Comparison of ENCODE assay signal across 8 mouse cellular contexts in the genomic region with DNA sequence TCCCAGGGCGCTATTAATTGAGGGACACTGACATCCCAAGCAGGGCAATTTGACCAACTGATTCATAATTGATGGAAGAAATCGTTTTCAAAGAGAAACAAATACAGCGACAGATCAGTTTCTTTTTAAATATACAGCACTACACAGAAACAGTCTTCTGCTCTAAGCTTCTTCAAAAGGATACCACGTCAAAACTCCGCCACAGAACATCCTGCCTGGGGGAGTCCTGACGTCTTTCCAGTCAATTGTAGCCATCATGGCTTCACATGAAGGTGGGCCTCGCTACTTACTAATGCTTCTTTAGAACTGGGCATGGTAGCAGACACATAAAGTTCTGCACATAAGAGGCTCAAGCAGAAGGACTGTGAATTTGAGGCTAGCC. TPM values are rescaled to one million over a fixed set of nuclear protein-coding genes. Genes with fewer than 3 reads are reported as not detected.
DNase-seq lines count a peak whose midpoint lies in the region; ATAC-seq and TF ChIP-seq lines count a peak whose summit lies in the region.
"Had no signal": no experiment of that assay in that cellular context is flagged by ENCODE, and none has a peak within 500 bp of the region (broad histone marks: within the 10 kb centered on the region; RNA-seq: fewer than 3 reads in every experiment).

No protein-coding gene starts in this region.

- peak overlapping the region; percentile 78 for H3K27ac ChIP-seq in liver, adult 2 months (replicated peaks; ENCODE audit: insufficient read depth, low read depth, low read length)
- H3K27ac ChIP-seq in embryonic facial prominence, embryonic 15.5 days (replicated peaks): peak overlapping the region; percentile 85
- H3K27ac ChIP-seq in limb, embryonic 13.5 days: 0 out of 2 replicates have a peak overlapping the region, but pooled peaks have one; percentile 6
- peak overlapping the region; percentile 93 for H3K27ac ChIP-seq in stomach, embryonic 16.5 days (ENCODE audit: low read length)

- H3K79me2 ChIP-seq in liver, adult 2 months (ENCODE audit: control insufficient read depth, insufficient read depth, low read length): no peaks in the 10 kb centered on the region

- no peak for TF ChIP-seq CTCF in liver, adult 2 months (IDR thresholded peaks at IDR 0.05; ENCODE audit: low read depth, low read length)

- H3K27me3 ChIP-seq in liver, adult 2 months (ENCODE audit: control insufficient read depth, insufficient read depth, low read length): no peaks in the 10 kb centered on the region
- no peaks in the 10 kb centered on the region for H3K27me3 ChIP-seq in embryonic facial prominence, embryonic 15.5 days
- H3K27me3 ChIP-seq in limb, embryonic 13.5 days: no peaks in the 10 kb centered on the region
- H3K27me3 ChIP-seq in stomach, embryonic 16.5 days (ENCODE audit: control insufficient read depth, insufficient read depth, low read length): no peaks in the 10 kb centered on the region
- H3K27me3 ChIP-seq: neural tube, embryonic 12.5 days had no signal

- peaks cover 2% of the 10 kb centered on the region; the same call in 1 of the 2 replicates for H3K36me3 ChIP-seq in liver, adult 2 months (ENCODE audit: control insufficient read depth, insufficient read depth, low read length)
- peaks cover 37% of the 10 kb centered on the region for H3K36me3 ChIP-seq in embryonic facial prominence, embryonic 15.5 days
- peaks cover 54% of the 10 kb centered on the region for H3K36me3 ChIP-seq in limb, embryonic 13.5 days
- 0 out of 2 replicates have a peak, but pooled peaks cover 4% of the 10 kb centered on the region for H3K36me3 ChIP-seq in stomach, embryonic 16.5 days (ENCODE audit: control insufficient read depth, insufficient read depth, low read length)

- H3K4me1 ChIP-seq in liver, adult 2 months (ENCODE audit: control insufficient read depth, insufficient read depth, low read length): 0 out of 2 replicates have a peak, but pooled peaks cover 2% of the 10 kb centered on the region
- peaks cover 39% of the 10 kb centered on the region for H3K4me1 ChIP-seq in embryonic facial prominence, embryonic 15.5 days
- H3K4me1 ChIP-seq in limb, embryonic 13.5 days: peaks cover 8% of the 10 kb centered on the region; the same call in 1 of the 2 replicates
- H3K4me1 ChIP-seq in stomach, embryonic 16.5 days (ENCODE audit: control insufficient read depth, insufficient read depth, low read length): peaks cover 54% of the 10 kb centered on the region

- H3K9me3 ChIP-seq in embryonic facial prominence, embryonic 15.5 days (replicated peaks): no peaks in the 10 kb centered on the region
- H3K9me3 ChIP-seq in limb, embryonic 13.5 days: no peaks in the 10 kb centered on the region
- H3K9me3 ChIP-seq in stomach, embryonic 16.5 days (replicated peaks; ENCODE audit: control insufficient read depth, low read length): no peaks in the 10 kb centered on the region
- H3K9me3 ChIP-seq: neural tube, embryonic 12.5 days had no signal

- no peak for TF ChIP-seq POLR2A in liver, adult 2 months (IDR thresholded peaks at IDR 0.05; ENCODE audit: extremely low read depth, insufficient read depth, low read length)

- DNase-seq in liver, adult 2 months (ENCODE audit: extremely low read depth, low read depth, low spot score): no peak
- DNase-seq in liver: no peak
- no peak for DNase-seq in kidney, postnatal 25 days

- no peak overlapping the region for H3K4me3 ChIP-seq in liver, adult 2 months (ENCODE audit: insufficient read depth, low read depth, low read length)
- H3K4me3 ChIP-seq in embryonic facial prominence, embryonic 15.5 days (replicated peaks): no peak overlapping the region
- no peak overlapping the region for H3K4me3 ChIP-seq in limb, embryonic 13.5 days
- no peak overlapping the region for H3K4me3 ChIP-seq in stomach, embryonic 16.5 days (replicated peaks; ENCODE audit: low read length)
- H3K4me3 ChIP-seq: neural tube, embryonic 12.5 days had no signal

- no peak overlapping the region for H3K9ac ChIP-seq in liver, adult 2 months (ENCODE audit: low read depth, low read length)
- H3K9ac ChIP-seq in embryonic facial prominence, embryonic 15.5 days: no peak overlapping the region
- no peak overlapping the region for H3K9ac ChIP-seq in limb, embryonic 13.5 days
- H3K9ac ChIP-seq in stomach, embryonic 16.5 days (ENCODE audit: low read length): no peak overlapping the region

- no peak overlapping the region for H3K4me2 ChIP-seq in embryonic facial prominence, embryonic 15.5 days (replicated peaks)
- H3K4me2 ChIP-seq in limb, embryonic 13.5 days (replicated peaks): no peak overlapping the region
- H3K4me2 ChIP-seq in stomach, embryonic 16.5 days (ENCODE audit: low read depth, low read length): no peak overlapping the region

- no peak for ATAC-seq in embryonic facial prominence, embryonic 15.5 days (ENCODE audit: insufficient number of reproducible peaks, low FRiP score, low TSS enrichment, low read depth)
- ATAC-seq in limb, embryonic 13.5 days (ENCODE audit: low FRiP score, low read depth): no peak
- no peak for ATAC-seq in stomach, embryonic 16.5 days (ENCODE audit: insufficient read depth, low FRiP score)
- ATAC-seq in monocyte, adult 5-6 weeks (replicated peaks; ENCODE audit: insufficient number of reproducible peaks, low FRiP score, low TSS enrichment, poor library complexity, severe bottlenecking): no peak

- 75% methylated on average over 7 of the region's 7 CpGs for WGBS in liver, adult 2 months
- WGBS in embryonic facial prominence, embryonic 15.5 days: 42% methylated on average over 7 of the region's 7 CpGs
- WGBS in limb, embryonic 13.5 days: 76% methylated on average over 7 of the region's 7 CpGs
- WGBS in stomach, embryonic 16.5 days: 75% methylated on average over 7 of the region's 7 CpGs

RNA-seq across cellular contexts. Expression of a gene that starts 26.0 kb away (rescaled TPM):
- 3.7 and 5.0 TPM in 2 replicates for total RNA-seq in liver, adult 2 months (2014; rRNA removed)
- 3.7 and 4.7 TPM in 2 replicates for polyA plus RNA-seq in liver, adult 2 months (2012; rRNA removed)
- polyA plus RNA-seq in embryonic facial prominence, embryonic 15.5 days (2015; fragmentation: Nextera tagmentation; extraction: Ambion mirVana): 51.3 and 53.6 TPM in 2 replicates
- 55.5 and 58.0 TPM in 2 replicates for polyA plus RNA-seq in limb, embryonic 13.5 days (2015; fragmentation: Nextera tagmentation; extraction: Ambion mirVana)
- polyA plus RNA-seq in stomach, embryonic 16.5 days (2015; fragmentation: Nextera tagmentation; extraction: Ambion mirVana): 49.7 and 55.4 TPM in 2 replicates
- total RNA-seq in monocyte, adult 5-6 weeks (2017): 22.0 to 45.7 TPM (median 31.4 TPM) in 3 replicates

RNA-seq across cellular contexts. Expression of a gene that starts 47.1 kb away (rescaled TPM):
- total RNA-seq in liver, adult 2 months (2014; rRNA removed): 4.2 and 7.0 TPM in 2 replicates
- 10.0 and 13.9 TPM in 2 replicates for polyA plus RNA-seq in liver, adult 2 months (2012; rRNA removed)
- polyA plus RNA-seq in embryonic facial prominence, embryonic 15.5 days (2015; fragmentation: Nextera tagmentation; extraction: Ambion mirVana): 15.8 and 16.0 TPM in 2 replicates
- polyA plus RNA-seq in limb, embryonic 13.5 days (2015; fragmentation: Nextera tagmentation; extraction: Ambion mirVana): 8.9 and 10.1 TPM in 2 replicates
- 6.3 and 6.6 TPM in 2 replicates for polyA plus RNA-seq in stomach, embryonic 16.5 days (2015; fragmentation: Nextera tagmentation; extraction: Ambion mirVana)
- 2.1 to 3.7 TPM (median 2.6 TPM) in 3 replicates for total RNA-seq in monocyte, adult 5-6 weeks (2017)

Comparison
In these comparisons a context has a peak if more than half of its experiments do, and no peak if none do; other contexts are left out.
1. H3K27ac ChIP-seq: peak in every context shown above with its lines; median percentile 93 in stomach, embryonic 16.5 days; 85 in embryonic facial prominence, embryonic 15.5 days; 78 in liver, adult 2 months; 6 in limb, embryonic 13.5 days.